Mouse (Mus musculus): ENCODE data around the gene Ston1. TPM values are rescaled to one million over a fixed set of nuclear protein-coding genes. Genes with fewer than 3 reads are reported as not detected.

Gene Ston1
- total RNA-seq, 2 experiments from 2014 or later, result not detected

DNA sequence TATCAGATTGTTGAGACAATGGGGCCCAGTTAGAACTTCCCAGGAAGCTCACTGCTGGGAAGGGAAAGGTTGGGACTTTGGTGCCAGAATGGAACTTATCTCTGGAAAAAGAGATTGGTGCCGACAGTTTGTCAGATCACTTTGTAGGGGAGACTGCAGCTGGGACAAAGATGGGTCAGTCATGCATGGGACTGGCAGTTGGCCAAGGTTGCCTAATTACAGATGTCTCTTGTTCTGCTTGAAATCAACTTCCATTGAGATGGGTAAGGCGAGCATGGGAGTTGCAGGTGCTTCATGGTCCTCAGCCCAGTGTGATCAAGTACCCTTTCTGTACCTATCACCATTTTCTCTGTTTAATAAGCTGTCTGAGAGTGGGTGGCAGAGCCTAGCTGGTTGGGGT, 68.6 kb downstream of the Ston1 start:
- no peak for ATAC-seq (replicated peaks; ENCODE audit: poor library complexity)

GRCm38 (mm10) chr17:88668452-88668851, 71.0 kb downstream of the Ston1 start, which contains the start of gene Gtf2a1l:
Gene Gtf2a1l, plus strand, starts transcription at chr17:88668660.
- peak; percentile 93 for ATAC-seq (replicated peaks; ENCODE audit: poor library complexity)

GRCm38 (mm10) chr17:88669921-88670320, 72.4 kb downstream of the Ston1 start:
- no peak for ATAC-seq (replicated peaks; ENCODE audit: poor library complexity)

GRCm38 (mm10) chr17:88670800-88671199, 73.3 kb downstream of the Ston1 start:
- no peak for ATAC-seq (replicated peaks; ENCODE audit: poor library complexity)

- ATAC-seq (replicated peaks; ENCODE audit: poor library complexity), result no peak
Measured at GRCm38 (mm10) chr17:88675310-88676309, 78.1 kb downstream of the Ston1 start.

DNA sequence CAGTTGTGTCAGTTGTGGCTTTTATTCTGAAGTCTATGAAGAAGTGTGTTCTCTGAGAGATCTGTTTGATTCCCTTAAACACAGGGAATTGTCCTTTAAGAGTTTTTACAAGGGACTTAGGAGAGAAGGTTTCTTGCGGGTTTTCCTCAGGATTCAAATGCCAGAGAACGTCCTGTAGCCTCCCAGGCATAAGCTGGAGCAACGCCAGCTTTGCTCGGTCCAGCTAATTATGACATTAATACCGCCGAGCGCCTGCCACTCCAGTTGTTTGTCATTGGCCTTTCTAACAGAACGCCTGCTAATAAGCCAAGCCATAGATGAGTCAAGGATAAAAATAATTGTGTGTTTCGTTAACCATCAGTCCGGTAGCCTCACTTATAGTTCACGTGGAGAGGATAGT, 90.7 kb downstream of the Ston1 start:
- no peak for ATAC-seq (replicated peaks; ENCODE audit: poor library complexity)

DNA sequence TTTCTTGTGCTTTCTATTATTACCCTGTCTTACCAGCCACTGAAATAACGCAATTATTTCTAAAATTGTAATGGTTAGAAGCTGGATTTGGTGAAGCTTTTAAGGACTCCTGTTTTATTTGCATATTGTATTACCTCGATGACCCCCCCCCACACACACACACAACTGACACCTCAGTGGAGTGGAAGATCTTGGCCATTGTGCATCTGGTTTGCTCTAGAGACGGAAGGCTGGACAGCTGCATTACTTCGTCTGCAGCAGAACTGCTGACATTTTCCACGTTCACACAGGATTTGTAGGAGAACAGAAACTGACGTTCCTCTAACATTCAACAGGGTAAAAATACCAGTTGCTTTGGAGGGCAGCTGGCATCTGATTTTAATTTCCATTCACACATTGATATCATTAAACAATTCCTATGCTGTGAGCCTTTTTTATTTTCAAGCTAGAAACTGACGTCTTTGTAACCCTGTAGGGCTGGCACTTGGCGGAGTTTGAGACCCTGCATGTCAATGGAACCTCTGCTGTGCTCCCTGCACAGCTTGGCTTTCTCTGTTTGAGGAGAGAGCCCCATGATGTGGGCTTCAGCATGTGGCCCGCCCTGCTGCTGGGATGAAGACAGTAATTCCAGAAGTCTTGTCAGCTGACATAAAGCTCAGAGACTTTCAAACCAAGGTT, 99.3 kb downstream of the Ston1 start:
- ATAC-seq (replicated peaks; ENCODE audit: poor library complexity), result no peak

DNA sequence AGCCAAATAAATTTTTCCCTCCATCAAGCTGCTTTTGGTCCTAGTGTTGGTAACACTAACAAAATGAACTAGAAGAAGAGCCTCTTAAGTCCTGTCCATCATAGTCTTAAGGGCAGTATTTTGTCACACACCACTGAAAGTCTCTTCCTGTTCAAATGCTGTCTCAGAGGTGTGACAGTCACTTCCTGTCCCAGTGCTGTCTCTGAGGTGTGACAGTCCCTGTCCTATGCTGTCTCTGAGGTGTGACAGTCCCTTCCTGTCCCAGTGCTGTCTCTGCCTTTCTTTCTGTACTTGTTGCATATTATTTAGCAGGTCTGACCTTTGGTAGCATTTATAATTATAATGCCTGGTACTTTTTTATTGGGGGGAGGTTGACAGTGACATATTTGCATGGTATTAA, 103.4 kb downstream of the Ston1 start:
- no peak for ATAC-seq (replicated peaks; ENCODE audit: poor library complexity)

DNA sequence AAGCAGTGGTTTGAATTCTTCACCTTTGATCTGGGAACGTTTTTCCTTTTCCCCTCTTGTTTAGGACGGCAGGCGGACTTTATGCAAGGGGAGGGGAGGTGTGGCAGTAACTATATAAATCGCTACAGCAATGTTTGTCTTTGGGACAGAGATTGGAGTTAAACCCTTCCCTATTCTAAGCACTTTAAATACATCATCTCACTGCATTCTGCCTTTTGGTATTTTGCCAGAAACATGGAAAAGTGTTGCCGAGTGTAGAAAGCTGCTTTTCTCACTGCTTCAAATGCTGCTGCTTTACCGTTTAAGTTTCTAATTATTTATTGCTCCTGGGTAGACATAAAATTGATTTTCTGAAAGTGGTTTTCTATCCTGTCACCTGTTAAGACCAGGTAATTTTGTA, 104.9 kb downstream of the Ston1 start:
- no peak for ATAC-seq (replicated peaks; ENCODE audit: poor library complexity)

DNA sequence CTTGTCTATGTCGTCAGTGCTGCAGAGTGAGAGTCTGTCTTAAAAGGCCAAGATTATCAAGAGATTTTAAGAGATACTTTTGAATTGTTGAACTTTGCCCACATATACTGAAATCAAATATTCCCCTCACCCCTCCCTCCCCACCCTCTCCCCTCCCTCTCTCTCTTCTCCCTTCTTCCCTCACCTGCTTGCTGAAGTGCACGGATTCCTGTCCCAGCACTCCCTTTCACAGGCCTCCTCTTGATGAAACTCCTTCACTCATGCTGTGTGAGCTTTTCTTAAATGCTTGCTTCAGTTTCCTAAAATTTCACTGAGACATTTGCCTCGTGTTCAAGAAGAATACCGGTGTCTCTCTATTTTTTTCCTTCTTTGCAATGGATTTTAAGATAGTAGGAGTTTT, 105.6 kb downstream of the Ston1 start:
- no peak for ATAC-seq (replicated peaks; ENCODE audit: poor library complexity)

- no peak for ATAC-seq (replicated peaks; ENCODE audit: poor library complexity)
Measured at GRCm38 (mm10) chr17:88706231-88706649, 108.8 kb downstream of the Ston1 start.

Other genes with a start within 250 kb of the Ston1 start
- gene Foxn2, start 157.0 kb upstream of the Ston1 start, total RNA-seq (2015), result 36.1 and 38.4 TPM in 2 replicates
- 47.7 and 50.8 TPM in 2 replicates for gene Foxn2, start 157.0 kb upstream of the Ston1 start, total RNA-seq (2017)
- 75.6 and 77.2 TPM in 2 replicates for gene Ppp1r21, start 67.6 kb upstream of the Ston1 start, total RNA-seq (2015)
- gene Ppp1r21, start 67.6 kb upstream of the Ston1 start, total RNA-seq (2017), result 83.1 and 85.8 TPM in 2 replicates
- gene Gtf2a1l, start 71.0 kb downstream of the Ston1 start, total RNA-seq (2015), result not detected in 2 replicates
- not detected in 2 replicates for gene Gtf2a1l, start 71.0 kb downstream of the Ston1 start, total RNA-seq (2017)
- gene Lhcgr, start 194.3 kb downstream of the Ston1 start, total RNA-seq (2015), result 0.07 and 0.17 TPM in 2 replicates
- gene Lhcgr, start 194.3 kb downstream of the Ston1 start, total RNA-seq (2017), result 0.04 and 0.07 TPM in 2 replicates

Measured in megakaryocyte progenitor cell, adult 5-6 weeks (primary cell).